Mouse (Mus musculus) neural tube, embryonic 12.5 days (tissue): ENCODE measurements at regions not wholly inside any gene's neighbourhood (a gene's known extent, or its start where the extent isn't known, plus 50 kb on each side); places are given as distances from the start of the nearest gene placed in this dataset.
A peak's percentile ranks its signal among the peaks of the same experiment; 100 is the strongest.

Experiments used
- ATAC-seq: fragments of 200-750 bp; cut with Nextera tagmentation; 2 replicates; pipeline ENCODE4 v1.8.0; 2017; ENCODE audit warnings: low read depth, mild to moderate bottlenecking, moderate TSS enrichment, moderate library complexity; ENCODE audit not compliant: low FRiP score
- H3K27ac ChIP-seq: fragments of 300-500 bp; sonication (generic); 2 replicates; pipeline ENCODE4 v1.5.1; 2016
- H3K27me3 ChIP-seq: fragments of 300-500 bp; sonication (generic); replicated peaks from 2 replicates; pipeline ENCODE4 v1.6.1; 2016; ENCODE audit warnings: mild to moderate bottlenecking
- H3K36me3 ChIP-seq: fragments of 300-500 bp; sonication (generic); 2 replicates; pipeline ENCODE4 v1.6.1; 2016; ENCODE audit warnings: mild to moderate bottlenecking
- H3K4me1 ChIP-seq: fragments of 300-500 bp; sonication (generic); 2 replicates; pipeline ENCODE4 v1.6.1; 2016
- H3K4me2 ChIP-seq: fragments of 300-500 bp; sonication (generic); replicated peaks from 2 replicates; pipeline ENCODE4 v1.6.1; 2016; ENCODE audit warnings: mild to moderate bottlenecking
- H3K4me3 ChIP-seq: fragments of 300-500 bp; sonication (generic); 2 replicates; pipeline ENCODE4 v1.5.1; 2016
- H3K9ac ChIP-seq: fragments of 300-500 bp; sonication (generic); 2 replicates; pipeline ENCODE4 v1.6.1; 2016; ENCODE audit warnings: mild to moderate bottlenecking
- H3K9me3 ChIP-seq: fragments of 300-500 bp; sonication (generic); 2 replicates; pipeline ENCODE4 v1.6.1; 2016; ENCODE audit warnings: mild to moderate bottlenecking
- WGBS: fragments of 180-500 bp; shearing (Covaris S2); methylation state at CpG from one replicate; pipeline ENCODE4 v1.1.7; 2016; 5-methylcytosine and 5-hydroxymethylcytosine counted together

DNA sequence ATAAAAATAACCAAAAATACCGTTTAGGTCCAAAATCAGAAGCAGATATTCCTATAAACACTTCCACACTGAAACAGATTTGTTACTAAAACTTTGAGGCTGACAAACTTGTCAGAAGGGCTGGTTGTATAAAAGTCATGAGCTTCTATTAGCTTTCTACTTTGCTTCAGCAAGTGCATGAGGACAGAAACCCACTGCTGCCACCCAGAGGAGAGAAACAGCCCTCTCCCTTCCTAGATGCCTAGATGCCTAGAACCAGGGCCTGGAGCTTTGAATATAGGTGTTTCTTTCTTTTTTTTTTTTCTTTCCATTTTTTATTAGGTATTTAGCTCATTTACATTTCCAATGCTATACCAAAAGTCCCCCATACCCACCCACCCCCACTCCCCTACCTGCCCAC, 406.9 kb upstream of the Gpc5 start:
- no peak overlapping the region for H3K4me2 ChIP-seq
- 69% methylated on average over 1 of the region's 1 CpGs for WGBS
- ATAC-seq: no peak

DNA sequence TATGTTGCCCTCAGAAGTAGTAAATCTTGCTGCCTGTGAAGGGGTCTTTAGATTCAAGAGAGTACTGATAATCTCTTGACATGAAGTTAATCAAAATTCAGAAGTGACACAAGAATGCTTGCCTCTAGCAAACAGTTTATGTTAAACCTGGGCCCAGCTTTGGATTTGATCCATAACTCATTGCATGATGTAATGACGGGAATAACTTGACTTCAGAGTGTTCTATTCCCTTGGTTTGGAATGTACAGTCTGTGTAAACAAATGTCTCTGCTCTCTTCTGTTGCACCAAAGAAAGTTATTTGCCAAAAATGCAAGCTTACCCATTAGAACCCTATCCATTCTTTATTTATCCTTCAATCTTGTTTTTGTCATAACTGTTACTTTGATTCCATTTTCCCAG, 397.1 kb upstream of the Gpc5 start:
- Histone ChIP-seq H3K9ac (no peak overlapping the region), H3K9me3 (no peaks in the 10 kb centered on the region), H3K36me3 (no peaks in the 10 kb centered on the region), H3K4me3 (no peak overlapping the region), H3K27me3 (no peaks in the 10 kb centered on the region), H3K4me1 (no peaks in the 10 kb centered on the region), H3K4me2 (no peak overlapping the region), H3K27ac (no peak overlapping the region)
- ATAC-seq: no peak
- 81% methylated on average over 1 of the region's 1 CpGs for WGBS

More for the DNA sequence above, 406.9 kb upstream of the Gpc5 start:
- Histone ChIP-seq H3K4me3 (no peak overlapping the region), H3K36me3 (no peaks in the 10 kb centered on the region), H3K9me3 (no peaks in the 10 kb centered on the region), H3K27me3 (no peaks in the 10 kb centered on the region), H3K27ac (no peak overlapping the region), H3K4me1 (no peaks in the 10 kb centered on the region), H3K9ac (no peak overlapping the region)

DNA sequence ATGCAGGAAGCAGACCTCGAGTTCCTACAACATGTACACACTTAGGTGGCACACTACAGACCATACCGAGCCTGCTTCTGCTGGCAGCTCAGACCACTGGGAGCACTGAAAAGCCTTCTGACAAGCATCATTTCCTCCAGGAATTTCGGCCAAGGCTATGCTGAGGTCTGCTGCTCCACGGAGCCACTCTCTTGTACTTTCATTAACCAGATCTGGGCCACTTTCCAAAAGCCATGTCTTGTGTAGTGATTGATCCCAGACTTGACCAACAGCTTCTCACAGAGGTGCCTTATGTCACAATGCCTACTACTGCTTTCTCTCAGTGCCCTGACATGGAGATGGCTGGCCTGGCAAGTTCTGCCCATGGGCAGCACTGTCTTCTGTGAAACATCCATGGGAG, 394.5 kb upstream of the Gpc5 start:
- Histone ChIP-seq H3K9ac (no peak overlapping the region), H3K4me1 (no peaks in the 10 kb centered on the region), H3K9me3 (no peaks in the 10 kb centered on the region), H3K4me2 (no peak overlapping the region), H3K27ac (no peak overlapping the region), H3K36me3 (no peaks in the 10 kb centered on the region), H3K27me3 (no peaks in the 10 kb centered on the region), H3K4me3 (no peak overlapping the region)
- no peak for ATAC-seq
- 82% methylated on average over 4 of the region's 4 CpGs for WGBS

DNA sequence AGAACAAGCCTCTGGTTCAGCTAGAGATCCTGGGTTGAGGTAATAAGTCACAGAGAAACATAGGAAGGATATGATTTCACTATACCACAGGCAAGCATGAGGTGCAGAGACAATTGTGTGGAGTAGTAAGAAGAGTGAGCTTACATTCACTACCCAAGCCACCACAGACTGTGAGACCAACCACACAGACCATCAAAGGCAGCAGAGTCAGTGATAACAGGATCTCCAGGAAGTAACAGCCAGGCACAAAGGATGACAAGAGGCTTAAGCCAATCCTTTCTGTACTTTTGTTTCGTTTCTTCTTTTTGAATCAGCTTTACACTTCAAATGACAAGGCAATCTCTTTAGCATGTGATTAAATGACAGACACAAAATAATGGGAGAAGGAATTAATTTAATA, 368.9 kb upstream of the Gpc5 start:
- Histone ChIP-seq H3K4me1 (no peaks in the 10 kb centered on the region), H3K27me3 (no peaks in the 10 kb centered on the region), H3K27ac (no peak overlapping the region), H3K36me3 (no peaks in the 10 kb centered on the region), H3K9me3 (no peaks in the 10 kb centered on the region), H3K9ac (no peak overlapping the region), H3K4me2 (no peak overlapping the region), H3K4me3 (no peak overlapping the region)
- WGBS: 50% methylated on average over 1 of the region's 1 CpGs
- ATAC-seq: no peak

DNA sequence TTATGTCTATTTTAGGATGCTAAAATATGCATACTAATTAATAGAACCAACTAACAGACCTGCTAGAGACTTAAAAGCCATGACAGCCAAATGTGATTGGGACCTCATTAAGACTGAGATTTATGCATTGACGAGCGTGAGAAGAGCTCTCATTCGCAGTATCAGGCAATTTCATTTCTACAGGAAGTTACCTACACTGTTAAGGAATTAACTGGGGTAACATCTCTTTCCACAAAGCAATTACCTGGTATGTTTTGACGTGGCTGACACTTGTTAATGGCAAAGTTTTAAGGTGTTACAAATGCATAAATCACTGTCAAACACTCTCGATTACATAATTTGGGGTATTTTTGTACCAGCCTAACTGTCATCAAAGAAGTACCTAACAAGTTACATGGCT, 324.7 kb upstream of the Gpc5 start:
- 86% methylated on average over 5 of the region's 5 CpGs for WGBS
- no peaks in the 10 kb centered on the region for H3K4me1 ChIP-seq
- no peaks in the 10 kb centered on the region for H3K27me3 ChIP-seq
- H3K9me3 ChIP-seq: no peaks in the 10 kb centered on the region
- no peak overlapping the region for H3K27ac ChIP-seq
- H3K36me3 ChIP-seq: no peaks in the 10 kb centered on the region
- H3K4me2 ChIP-seq: no peak overlapping the region
- ATAC-seq: no peak
- no peak overlapping the region for H3K9ac ChIP-seq
- no peak overlapping the region for H3K4me3 ChIP-seq

DNA sequence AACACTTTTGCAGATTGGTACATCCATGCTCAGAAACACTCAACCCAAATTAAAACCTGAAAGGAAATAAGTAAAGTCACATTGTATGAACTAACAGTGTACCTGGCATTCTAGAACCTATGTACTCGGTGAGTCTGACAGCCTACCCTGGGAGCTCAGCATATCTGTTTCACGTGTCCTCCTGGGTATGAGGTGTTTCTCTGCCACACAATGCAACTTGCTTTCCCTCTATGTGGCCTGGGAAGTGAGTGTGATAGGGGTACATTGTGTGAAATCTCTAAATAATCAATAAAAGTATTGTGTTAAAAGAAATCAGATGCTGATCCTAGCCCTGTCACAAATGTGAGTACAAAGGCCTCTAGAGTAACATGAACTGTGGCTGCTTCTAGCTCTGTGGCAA, 315.3 kb upstream of the Gpc5 start:
- no peak overlapping the region for H3K27ac ChIP-seq
- H3K36me3 ChIP-seq: no peaks in the 10 kb centered on the region
- H3K9me3 ChIP-seq: no peaks in the 10 kb centered on the region
- WGBS: 65% methylated on average over 2 of the region's 2 CpGs
- no peak overlapping the region for H3K4me3 ChIP-seq
- H3K9ac ChIP-seq: no peak overlapping the region
- no peak for ATAC-seq
- H3K27me3 ChIP-seq: no peaks in the 10 kb centered on the region
- H3K4me1 ChIP-seq: no peaks in the 10 kb centered on the region
- H3K4me2 ChIP-seq: no peak overlapping the region

DNA sequence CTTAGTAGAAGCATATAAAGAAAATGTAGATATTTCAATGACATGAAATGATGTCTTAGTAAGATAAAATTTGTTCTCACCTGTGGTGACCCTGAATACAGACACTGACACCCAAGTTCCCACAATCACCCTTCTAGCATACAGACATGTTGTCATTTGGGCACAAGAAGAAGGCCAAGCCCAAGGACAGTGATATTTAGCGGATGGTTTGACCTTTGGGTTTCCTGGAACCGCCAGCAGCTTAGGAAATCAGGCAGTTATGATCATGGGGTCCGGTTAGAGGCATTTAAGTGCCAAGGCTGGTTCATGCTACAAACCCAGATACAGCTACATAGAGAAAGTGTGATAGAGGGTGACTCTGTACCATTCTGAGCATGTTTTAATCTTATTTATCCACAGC, 310.2 kb upstream of the Gpc5 start:
- H3K4me3 ChIP-seq: no peak overlapping the region
- no peak overlapping the region for H3K9ac ChIP-seq
- H3K4me2 ChIP-seq: no peak overlapping the region
- no peak for ATAC-seq
- H3K36me3 ChIP-seq: no peaks in the 10 kb centered on the region
- no peaks in the 10 kb centered on the region for H3K27me3 ChIP-seq
- no peak overlapping the region for H3K27ac ChIP-seq
- no peaks in the 10 kb centered on the region for H3K9me3 ChIP-seq
- no peaks in the 10 kb centered on the region for H3K4me1 ChIP-seq
- 92% methylated on average over 3 of the region's 3 CpGs for WGBS

DNA sequence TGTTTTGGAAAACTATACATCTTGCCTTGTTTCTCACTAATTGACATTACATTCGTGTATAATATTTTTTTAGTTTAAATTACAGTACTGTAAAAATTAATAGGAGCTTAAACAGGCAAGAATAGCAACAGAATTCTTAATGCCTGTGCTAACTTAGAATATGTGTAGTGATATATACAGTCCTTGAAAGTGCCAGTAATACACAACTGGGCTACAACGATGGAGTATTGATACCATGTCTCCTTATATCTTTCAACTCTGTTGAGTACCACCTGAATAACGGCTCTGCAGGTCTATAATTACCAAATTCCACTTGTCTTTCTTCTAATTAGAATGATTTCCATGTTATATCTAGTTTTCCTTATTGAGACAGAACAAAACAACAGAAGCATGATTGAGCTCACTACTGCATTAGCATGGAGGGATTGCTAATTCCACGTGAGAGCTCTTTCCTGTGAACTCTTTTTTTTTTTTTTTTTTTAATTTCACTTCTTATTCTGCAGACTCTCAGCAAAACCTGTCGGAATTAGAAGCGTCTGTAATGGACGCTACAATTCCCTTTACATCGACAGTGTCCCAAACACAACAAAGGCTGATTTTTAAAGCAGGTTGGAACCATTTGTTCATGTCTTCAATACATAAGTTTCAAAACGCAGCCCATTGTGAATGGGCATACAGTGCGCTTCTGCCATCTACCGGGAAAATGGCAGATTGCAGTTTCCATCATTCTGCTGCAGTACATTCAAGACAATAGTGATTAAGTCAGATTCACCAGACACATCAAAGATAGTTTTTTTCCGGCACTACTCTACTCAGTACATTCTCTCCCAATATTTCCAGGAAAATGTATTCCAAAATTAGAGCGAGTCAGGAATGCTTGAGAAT, 300.8 kb upstream of the Gpc5 start:
- H3K36me3 ChIP-seq: no peaks in the 10 kb centered on the region
- H3K4me1 ChIP-seq: no peaks in the 10 kb centered on the region
- no peak overlapping the region for H3K9ac ChIP-seq
- 25% methylated on average over 13 of the region's 13 CpGs for WGBS
- peak overlapping the region; percentile 42 for H3K4me2 ChIP-seq
- no peaks in the 10 kb centered on the region for H3K27me3 ChIP-seq
- no peak overlapping the region for H3K4me3 ChIP-seq
- H3K27ac ChIP-seq: no peak overlapping the region
- ATAC-seq: peak; percentile 82
- no peaks in the 10 kb centered on the region for H3K9me3 ChIP-seq

DNA sequence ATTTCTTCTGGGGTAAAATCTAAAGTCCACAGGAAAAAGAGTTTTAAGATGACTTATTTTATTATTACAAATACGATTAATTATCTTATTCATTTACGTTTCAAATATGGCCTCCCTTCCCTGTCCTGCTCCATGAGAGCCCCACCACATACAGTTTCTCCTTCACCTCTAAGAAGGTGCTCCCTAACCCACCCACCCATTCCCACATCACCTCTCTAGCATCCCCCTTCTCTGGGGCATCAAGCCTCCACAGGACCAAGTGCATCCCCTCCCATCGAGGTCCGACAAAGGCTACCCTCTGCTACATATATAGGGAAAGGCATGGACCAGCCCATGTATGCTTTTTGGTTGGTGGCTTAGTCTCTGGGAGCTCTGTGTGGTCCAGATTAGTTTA, 300.2 kb upstream of the Gpc5 start:
- Histone ChIP-seq H3K27me3 (no peaks in the 10 kb centered on the region), H3K4me2 (no peak overlapping the region), H3K36me3 (no peaks in the 10 kb centered on the region), H3K9ac (no peak overlapping the region), H3K4me3 (no peak overlapping the region), H3K27ac (no peak overlapping the region), H3K9me3 (no peaks in the 10 kb centered on the region), H3K4me1 (no peaks in the 10 kb centered on the region)
- 58% methylated on average over 4 of the region's 4 CpGs for WGBS
- peak; percentile 31; the same call in 1 of the 2 replicates for ATAC-seq

DNA sequence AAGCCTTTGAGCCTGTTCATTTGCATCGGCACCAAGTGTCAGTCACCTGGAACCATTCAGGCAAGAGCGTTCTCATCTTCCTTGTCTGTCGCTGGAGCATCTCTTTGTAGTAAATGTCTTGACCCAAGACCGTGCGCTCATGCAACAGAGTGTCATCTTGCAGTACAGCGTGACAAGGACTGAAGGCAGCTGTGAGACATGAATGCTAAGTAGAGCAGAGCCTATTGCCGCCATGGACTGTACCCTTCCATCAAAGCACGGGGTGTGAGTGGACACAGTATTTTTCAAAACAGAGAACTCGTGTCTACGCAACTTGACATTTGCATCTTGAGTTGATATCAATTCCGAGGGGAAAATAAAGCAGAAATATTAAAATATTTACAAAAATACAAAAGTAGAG, 287.4 kb upstream of the Gpc5 start:
- H3K9me3 ChIP-seq: no peaks in the 10 kb centered on the region
- ATAC-seq: no peak
- WGBS: 91% methylated on average over 11 of the region's 11 CpGs

DNA sequence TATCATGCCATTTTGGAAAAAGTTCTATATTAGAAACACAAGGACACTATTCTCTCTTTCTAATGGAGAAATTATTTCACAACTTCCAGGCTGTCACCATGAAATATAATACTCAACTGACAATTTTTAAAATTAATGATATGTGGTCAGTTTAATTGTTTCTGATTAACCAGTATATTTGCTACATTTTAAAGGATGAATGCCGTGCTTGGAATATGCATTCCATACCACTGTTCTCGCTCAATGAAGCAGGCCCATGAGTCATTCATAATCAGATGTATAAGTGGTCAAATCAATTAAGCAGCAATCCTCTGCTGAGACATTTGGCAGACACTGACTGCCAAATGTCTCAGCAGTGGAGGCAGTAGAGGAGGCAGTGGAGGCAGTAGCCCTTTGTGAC, 283.4 kb upstream of the Gpc5 start:
- no peaks in the 10 kb centered on the region for H3K36me3 ChIP-seq
- H3K27me3 ChIP-seq: no peaks in the 10 kb centered on the region
- no peak overlapping the region for H3K4me2 ChIP-seq
- no peak overlapping the region for H3K27ac ChIP-seq
- no peak for ATAC-seq
- H3K4me1 ChIP-seq: no peaks in the 10 kb centered on the region
- H3K9me3 ChIP-seq: no peaks in the 10 kb centered on the region
- no peak overlapping the region for H3K9ac ChIP-seq
- 75% methylated on average over 2 of the region's 2 CpGs for WGBS
- H3K4me3 ChIP-seq: no peak overlapping the region

More for the DNA sequence above, 287.4 kb upstream of the Gpc5 start:
- Histone ChIP-seq H3K36me3 (no peaks in the 10 kb centered on the region), H3K4me2 (no peak overlapping the region), H3K4me1 (no peaks in the 10 kb centered on the region), H3K4me3 (no peak overlapping the region), H3K9ac (no peak overlapping the region), H3K27me3 (no peaks in the 10 kb centered on the region), H3K27ac (no peak overlapping the region)

DNA sequence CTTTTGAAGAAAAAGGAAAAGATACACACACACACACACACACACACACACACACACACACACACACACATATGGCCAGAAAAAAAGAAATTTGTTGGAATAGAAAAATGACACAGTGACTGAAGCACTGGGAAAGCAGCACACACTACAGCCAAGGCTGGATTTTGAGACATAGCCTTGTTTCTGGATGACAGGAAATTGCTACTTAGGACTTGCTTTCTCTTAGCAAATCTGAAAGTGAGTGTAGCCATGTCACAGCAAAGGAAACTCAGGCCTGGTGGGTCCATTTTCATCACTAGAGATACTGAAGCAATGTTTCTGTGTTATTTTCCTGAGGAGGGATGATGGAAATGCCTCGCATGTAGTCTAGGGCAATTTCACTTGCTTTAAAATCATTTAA, 271.3 kb upstream of the Gpc5 start:
- Histone ChIP-seq H3K9me3 (no peaks in the 10 kb centered on the region), H3K27me3 (no peaks in the 10 kb centered on the region), H3K4me3 (no peak overlapping the region), H3K36me3 (no peaks in the 10 kb centered on the region), H3K27ac (peak overlapping the region; percentile 47; the same call in 1 of the 2 replicates), H3K4me1 (peaks cover 7% of the 10 kb centered on the region), H3K4me2 (no peak overlapping the region), H3K9ac (no peak overlapping the region)
- no peak; the same call in 1 of the 2 replicates for ATAC-seq
- WGBS: 3% methylated on average over 1 of the region's 1 CpGs

DNA sequence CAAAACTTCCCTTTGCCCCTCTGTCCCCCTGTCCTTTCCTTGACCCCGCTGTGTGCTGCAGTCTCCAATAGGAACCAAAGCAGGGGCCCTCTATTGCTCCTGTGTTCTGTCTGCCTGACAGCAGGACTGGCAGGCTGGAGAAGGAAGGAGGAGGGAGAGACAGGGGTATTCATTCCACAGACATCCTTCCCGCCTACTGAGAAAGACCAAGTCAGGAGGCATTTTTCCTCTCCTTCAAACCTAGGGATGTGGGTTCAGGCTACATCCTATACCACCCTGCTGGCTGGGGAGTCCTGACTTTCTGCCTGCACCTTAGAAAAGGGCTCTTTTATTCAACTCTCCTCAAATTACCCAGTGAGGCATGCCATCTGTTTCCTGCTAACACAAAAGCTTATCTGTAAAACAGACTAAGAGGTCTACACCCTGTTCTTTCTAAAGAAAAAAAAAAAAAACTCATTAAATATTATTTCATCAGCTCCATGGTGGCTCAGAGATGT, 270.9 kb upstream of the Gpc5 start:
- WGBS: 6% methylated on average over 2 of the region's 2 CpGs
- peak overlapping the region; percentile 47; the same call in 1 of the 2 replicates for H3K27ac ChIP-seq

More for the DNA sequence above, 270.9 kb upstream of the Gpc5 start:
- Histone ChIP-seq H3K4me2 (no peak overlapping the region), H3K4me3 (no peak overlapping the region), H3K4me1 (peaks cover 7% of the 10 kb centered on the region), H3K9me3 (no peaks in the 10 kb centered on the region), H3K9ac (no peak overlapping the region), H3K36me3 (no peaks in the 10 kb centered on the region), H3K27me3 (no peaks in the 10 kb centered on the region)
- ATAC-seq: peak; percentile 84
